Mouse (Mus musculus) heart, embryonic 14.5 days (tissue): ENCODE data around the gene Fzd1. TPM values are rescaled to one million over a fixed set of nuclear protein-coding genes. Genes with fewer than 3 reads are reported as not detected.

ENCODE experiments used
- ATAC-seq: fragments of 200-750 bp; cut with Nextera tagmentation; 2 replicates; pipeline ENCODE4 v1.8.0; 2017; ENCODE audit warnings: low read depth, moderate TSS enrichment; ENCODE audit not compliant: insufficient number of reproducible peaks, insufficient read depth, low FRiP score
- H3K27ac ChIP-seq, 2 experiments: fragments of 200-500 bp in 1 of 2; fragments of 300-500 bp in 1 of 2; sonication (generic) in 1 of 2; replicated peaks in 1 of 2; 2 replicates each; pipeline ENCODE4 v1.5.1; 2012 to 2014; ENCODE audit warnings: low read depth in 2 of 2, low read length in 2 of 2, control low read depth in 1 of 2, mild to moderate bottlenecking in 1 of 2, mixed read lengths in 1 of 2; ENCODE audit not compliant: control insufficient read depth in 1 of 2, insufficient read depth in 1 of 2
- H3K27me3 ChIP-seq: fragments of 300-500 bp; sonication (generic); 2 replicates; pipeline ENCODE4 v1.6.1; 2014; ENCODE audit warnings: mild to moderate bottlenecking, low read length, control low read depth; ENCODE audit not compliant: control insufficient read depth, insufficient read depth
- H3K36me3 ChIP-seq: fragments of 300-500 bp; sonication (generic); 2 replicates; pipeline ENCODE4 v1.6.1; 2014; ENCODE audit warnings: mild to moderate bottlenecking, control low read depth, low read length, mixed read lengths; ENCODE audit not compliant: control insufficient read depth, insufficient read depth
- H3K4me1 ChIP-seq, 2 experiments: fragments of 200-500 bp in 1 of 2; fragments of 300-500 bp in 1 of 2; sonication (generic) in 1 of 2; 2 replicates each; pipeline ENCODE4 v1.6.1; 2012 to 2014; ENCODE audit warnings: low read length in 2 of 2, control low read depth in 1 of 2, mixed read lengths in 1 of 2; ENCODE audit not compliant: control insufficient read depth in 2 of 2, insufficient read depth in 2 of 2
- H3K4me2 ChIP-seq: fragments of 300-500 bp; sonication (generic); 2 replicates; pipeline ENCODE4 v1.6.1; 2014; ENCODE audit warnings: mild to moderate bottlenecking, low read length
- H3K4me3 ChIP-seq, 2 experiments: fragments of 200-500 bp in 1 of 2; fragments of 300-500 bp in 1 of 2; sonication (generic) in 1 of 2; 2 replicates each; pipeline ENCODE4 v1.5.1; 2012 to 2014; ENCODE audit warnings: low read length in 2 of 2, mild to moderate bottlenecking in 2 of 2, control low read depth in 1 of 2, low read depth in 1 of 2, moderate library complexity in 1 of 2; ENCODE audit not compliant: control insufficient read depth in 1 of 2, insufficient read depth in 1 of 2
- H3K9ac ChIP-seq: fragments of 300-500 bp; sonication (generic); 2 replicates; pipeline ENCODE4 v1.6.1; 2014; ENCODE audit warnings: mild to moderate bottlenecking, low read length
- H3K9me3 ChIP-seq: fragments of 300-500 bp; sonication (generic); 2 replicates; pipeline ENCODE4 v1.6.1; 2016; ENCODE audit warnings: low read length, control low read depth; ENCODE audit not compliant: control insufficient read depth
- WGBS: fragments of 180-500 bp; shearing (Covaris S2); extraction: QIAGEN DNeasy Blood & Tissue Kit; methylation state at CpG from one replicate; pipeline ENCODE4 v1.1.7; 2014; 5-methylcytosine and 5-hydroxymethylcytosine counted together
- polyA plus RNA-seq: library from polyadenylated mRNA; unstranded; fragments of >200 nt; fragmentation: Nextera tagmentation; extraction: Ambion mirVana; gene quantifications from 2 replicates; pipeline ENCODE4 v1.2.1, GENCODE M21; 2014

Gene Fzd1
- polyA plus RNA-seq, 1 experiment from 2014 or later = 20.7 TPM

GRCm38 (mm10) chr5:4753161-4753560 is 4.7 kb downstream of the Fzd1 start:
- Histone ChIP-seq H3K36me3 (peaks cover 9% of the 10 kb centered on the region; the same call in 1 of the 2 replicates), H3K27ac (no peak overlapping the region)
- no peak for ATAC-seq

DNA sequence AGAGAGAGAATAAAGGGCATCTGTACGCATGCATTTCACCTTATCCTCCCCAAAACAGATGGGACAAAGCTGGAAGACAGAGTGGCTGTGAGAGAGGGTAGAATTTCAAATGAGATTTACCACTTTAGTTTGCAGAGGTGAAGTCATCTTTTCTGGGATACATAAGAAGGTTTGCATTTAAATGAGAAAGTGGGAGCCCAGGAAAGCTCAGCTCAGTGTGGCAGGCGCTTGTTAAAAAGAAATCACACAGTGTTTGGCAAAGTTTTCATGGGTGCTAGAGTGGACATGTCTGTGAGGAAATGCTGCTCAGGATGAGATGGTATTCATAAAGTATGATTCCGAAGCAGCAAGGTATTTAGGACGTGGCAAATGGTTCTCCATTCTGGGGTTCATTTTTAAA is 15.1 kb downstream of the Fzd1 start:
- no peaks in the 10 kb centered on the region for H3K9me3 ChIP-seq
- H3K27ac ChIP-seq = no peak overlapping the region
- peaks cover 0 to 3% of the 10 kb centered on the region in 2 experiments; a peak in 1 of 4 replicates for H3K4me1 ChIP-seq
- no peak overlapping the region for H3K4me3 ChIP-seq
- ATAC-seq = no peak
- no peak overlapping the region for H3K9ac ChIP-seq
- 77% methylated on average over 4 of the region's 4 CpGs for WGBS
- H3K36me3 ChIP-seq = no peaks in the 10 kb centered on the region
- H3K27me3 ChIP-seq = no peaks in the 10 kb centered on the region
- H3K4me2 ChIP-seq = no peak overlapping the region

More at GRCm38 (mm10) chr5:4753161-4753560, 4.7 kb downstream of the Fzd1 start:
- Histone ChIP-seq H3K27me3 (no peaks in the 10 kb centered on the region), H3K4me1 (peaks cover 8 to 23% of the 10 kb centered on the region in 2 experiments; a peak in 3 of 4 replicates), H3K4me3 (no peak overlapping the region), H3K9ac (no peak overlapping the region), H3K4me2 (no peak overlapping the region), H3K9me3 (no peaks in the 10 kb centered on the region)
- 92% methylated on average over 5 of the region's 5 CpGs for WGBS

GRCm38 (mm10) chr5:4737013-4737412 is 20.8 kb downstream of the Fzd1 start:
- Histone ChIP-seq H3K27ac (no peak overlapping the region), H3K4me1 (peaks cover 7 to 12% of the 10 kb centered on the region in 2 experiments), H3K27me3 (no peaks in the 10 kb centered on the region), H3K9me3 (no peaks in the 10 kb centered on the region), H3K9ac (no peak overlapping the region), H3K4me3 (no peak overlapping the region), H3K4me2 (no peak overlapping the region), H3K36me3 (no peaks in the 10 kb centered on the region)
- no peak for ATAC-seq
- 38% methylated on average over 6 of the region's 6 CpGs for WGBS

- peaks cover 7 to 12% of the 10 kb centered on the region in 2 experiments for H3K4me1 ChIP-seq
- H3K4me3 ChIP-seq = no peak overlapping the region
- ATAC-seq = no peak
- no peak overlapping the region for H3K4me2 ChIP-seq
- H3K27ac ChIP-seq = no peak overlapping the region
- 85% methylated on average over 7 of the region's 7 CpGs for WGBS
- H3K9ac ChIP-seq = no peak overlapping the region
- no peaks in the 10 kb centered on the region for H3K27me3 ChIP-seq
- no peaks in the 10 kb centered on the region for H3K9me3 ChIP-seq
- no peaks in the 10 kb centered on the region for H3K36me3 ChIP-seq
Measured at GRCm38 (mm10) chr5:4735461-4735860, 22.4 kb downstream of the Fzd1 start.

GRCm38 (mm10) chr5:4733239-4733638 is 24.6 kb downstream of the Fzd1 start:
- H3K36me3 ChIP-seq = no peaks in the 10 kb centered on the region
- H3K4me2 ChIP-seq = no peak overlapping the region
- no peak overlapping the region for H3K27ac ChIP-seq
- H3K27me3 ChIP-seq = no peaks in the 10 kb centered on the region
- H3K4me3 ChIP-seq = no peak overlapping the region
- ATAC-seq = no peak
- peaks cover 7 to 12% of the 10 kb centered on the region in 2 experiments for H3K4me1 ChIP-seq
- no peak overlapping the region for H3K9ac ChIP-seq
- 73% methylated on average over 4 of the region's 4 CpGs for WGBS
- no peaks in the 10 kb centered on the region for H3K9me3 ChIP-seq

DNA sequence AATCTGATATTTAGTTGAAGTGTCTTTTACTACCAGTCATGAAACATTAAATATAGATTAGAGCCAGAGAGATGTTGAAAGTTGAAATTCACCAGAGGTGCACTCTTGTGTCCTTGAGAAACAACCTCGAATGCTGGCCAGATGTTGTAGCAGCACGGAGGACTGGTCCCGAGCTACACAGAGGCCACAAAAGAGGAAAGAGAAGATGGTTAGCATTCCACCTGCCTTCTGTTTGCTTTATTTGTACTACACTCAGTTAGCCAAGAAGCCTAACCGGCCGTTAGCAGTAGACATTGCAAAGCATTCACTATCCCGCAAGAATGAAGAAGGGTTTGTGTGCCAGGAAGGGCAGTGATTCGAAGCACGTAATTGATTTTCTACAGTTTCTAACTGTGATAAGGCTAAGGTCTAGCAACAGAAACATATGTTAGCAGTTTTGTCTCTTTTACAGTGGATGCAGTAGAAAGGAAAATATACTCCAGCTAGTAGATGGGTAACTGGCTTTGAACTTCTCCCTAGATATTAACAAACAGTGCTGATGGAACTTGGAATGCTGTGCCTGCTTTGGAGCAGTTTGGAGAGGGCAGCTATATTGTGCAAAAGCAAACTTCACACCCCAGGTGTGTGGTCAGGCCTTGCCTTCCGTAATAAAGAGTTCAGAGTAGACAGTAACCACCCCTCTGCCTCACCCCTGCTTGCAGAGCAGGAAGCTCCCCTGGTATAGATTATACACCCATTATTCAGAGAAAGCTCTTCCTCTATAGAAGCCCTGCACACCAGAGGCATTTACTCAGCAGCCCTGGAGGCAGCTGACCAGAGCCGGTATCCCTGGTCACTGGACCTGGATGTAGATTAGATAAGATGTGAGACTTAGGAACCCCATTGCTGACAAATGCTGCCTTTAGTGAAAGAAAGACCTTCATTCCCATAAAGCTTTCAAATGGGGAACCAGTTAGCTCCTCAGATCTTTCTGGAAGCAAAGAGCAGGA is 25.3 kb downstream of the Fzd1 start:
- Histone ChIP-seq H3K36me3 (no peaks in the 10 kb centered on the region), H3K4me1 (peaks cover 7 to 12% of the 10 kb centered on the region in 2 experiments), H3K27ac (no peak overlapping the region), H3K9ac (no peak overlapping the region), H3K4me2 (no peak overlapping the region), H3K9me3 (no peaks in the 10 kb centered on the region), H3K4me3 (no peak overlapping the region), H3K27me3 (no peaks in the 10 kb centered on the region)
- 62% methylated on average over 10 of the region's 10 CpGs for WGBS
- ATAC-seq = no peak

DNA sequence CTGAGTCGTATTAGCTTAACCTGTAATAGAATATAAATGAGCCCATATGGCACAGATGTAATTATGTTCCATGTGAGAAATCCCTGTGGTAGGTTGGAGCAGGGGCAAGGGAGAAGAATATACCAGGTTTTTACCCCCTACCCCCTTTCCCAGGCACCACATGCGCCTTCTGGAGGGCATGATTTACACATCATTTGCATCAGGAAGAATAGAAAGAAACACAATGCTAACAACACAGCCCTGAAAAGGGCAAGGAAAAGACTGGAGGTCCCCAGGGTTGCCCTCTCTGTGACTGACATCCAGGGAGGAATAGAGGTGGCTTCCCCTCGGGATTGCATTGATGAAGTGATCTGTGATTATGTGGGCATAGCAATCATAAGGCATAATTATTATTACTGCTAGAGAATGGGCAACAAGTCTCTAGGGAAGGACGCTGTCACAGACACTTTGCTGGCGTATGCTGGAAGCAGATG is 26.1 kb downstream of the Fzd1 start:
- Histone ChIP-seq H3K4me2 (no peak overlapping the region), H3K36me3 (no peaks in the 10 kb centered on the region), H3K9me3 (no peaks in the 10 kb centered on the region), H3K27me3 (no peaks in the 10 kb centered on the region), H3K9ac (no peak overlapping the region), H3K27ac (no peak overlapping the region), H3K4me1 (peaks cover 7 to 12% of the 10 kb centered on the region in 2 experiments), H3K4me3 (no peak overlapping the region)
- no peak for ATAC-seq
- WGBS = 81% methylated on average over 5 of the region's 5 CpGs
